Mouse (Mus musculus) erythroblast, embryonic 14.5 days (primary cell): ENCODE measurements around the gene Atxn7l3.

Source experiments
- GATA1 ChIP-seq: IDR thresholded peaks from 2 replicates; pipeline ENCODE4 v1.6.1; 2012; ENCODE audit warnings: low read length, inconsistent platforms, mixed read lengths
- TAL1 ChIP-seq: IDR thresholded peaks from 3 replicates; pipeline ENCODE4 v1.6.1; 2012; ENCODE audit warnings: low read length, inconsistent platforms, mixed read lengths

DNA sequence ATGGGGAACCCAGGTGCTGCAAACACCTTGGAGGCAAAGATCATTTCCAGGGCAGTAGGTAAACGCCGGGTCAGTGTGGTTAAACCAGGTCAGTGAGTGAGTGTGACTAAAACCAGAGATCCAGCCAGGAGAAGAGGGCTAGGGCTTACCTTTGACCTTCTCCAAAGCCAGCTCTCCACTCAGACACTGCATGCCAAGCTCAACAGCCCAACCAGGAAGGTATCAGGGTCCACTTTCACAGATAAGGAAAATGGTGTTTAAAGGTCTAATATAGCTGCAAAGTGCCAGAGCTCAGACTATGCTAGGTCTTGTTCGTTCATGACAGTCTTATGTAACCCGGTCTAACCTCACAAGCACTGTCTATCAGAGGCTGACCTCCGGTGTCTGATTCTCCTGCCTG, 55.2 kb downstream of the Atxn7l3 start:
- TF ChIP-seq TAL1 (no peak), GATA1 (no peak)
